Mouse (Mus musculus) kidney, adult 8-10 months (tissue): ENCODE results near the gene Rnf180.

Experiments used
- DNase-seq, 2 experiments: peaks; one replicate each; pipeline ENCODE4 v3.0.0; 2022

The Rnf180 gene

DNA sequence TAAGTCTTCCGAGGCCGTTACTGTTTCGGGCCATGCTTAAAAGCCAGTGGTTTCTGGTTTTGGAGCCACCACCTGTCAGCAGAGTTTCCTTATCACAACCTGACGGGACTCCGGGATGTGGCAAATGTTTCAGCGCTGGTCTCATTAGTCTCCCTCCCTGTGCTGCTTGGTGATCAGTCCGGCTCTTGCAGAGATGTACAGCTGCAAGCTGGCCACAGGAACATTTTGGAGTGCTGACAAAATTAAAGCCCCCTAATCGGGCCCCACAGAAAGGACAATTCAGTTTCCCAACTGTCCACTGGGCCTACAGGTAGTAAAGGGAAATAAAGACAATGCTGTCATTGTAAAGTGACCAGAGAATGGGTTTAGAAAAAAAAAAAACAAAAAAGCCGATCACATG lies 44.4 kb downstream of the Rnf180 start:
- DNase-seq: no peak

- no peak for DNase-seq
Measured at GRCm38 (mm10) chr13:105249599-105249998, 45.0 kb downstream of the Rnf180 start.

DNA sequence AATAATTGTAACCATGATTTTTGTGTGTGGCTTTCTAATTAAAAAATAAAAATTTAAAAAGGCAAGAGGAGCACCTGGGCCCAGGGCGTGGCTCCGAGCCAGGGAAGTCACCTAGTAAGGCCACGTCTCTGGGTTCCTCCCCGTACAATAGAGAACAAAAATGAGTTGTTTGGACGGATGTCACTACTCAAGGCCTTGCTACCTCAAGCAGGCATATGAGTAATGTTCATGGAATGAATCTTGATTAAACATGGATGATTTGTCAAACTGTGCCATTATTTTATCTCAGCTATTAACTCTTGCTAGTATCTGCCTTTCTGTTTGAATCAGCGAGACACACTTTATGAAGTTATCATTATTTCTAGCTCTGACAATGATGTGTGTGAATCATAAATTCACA lies 46.9 kb downstream of the Rnf180 start:
- no peak for DNase-seq

- DNase-seq: no peak
Measured at GRCm38 (mm10) chr13:105240810-105241209, 53.8 kb downstream of the Rnf180 start.

GRCm38 (mm10) chr13:105227126-105227525 lies 67.5 kb downstream of the Rnf180 start:
- DNase-seq: no peak

DNA sequence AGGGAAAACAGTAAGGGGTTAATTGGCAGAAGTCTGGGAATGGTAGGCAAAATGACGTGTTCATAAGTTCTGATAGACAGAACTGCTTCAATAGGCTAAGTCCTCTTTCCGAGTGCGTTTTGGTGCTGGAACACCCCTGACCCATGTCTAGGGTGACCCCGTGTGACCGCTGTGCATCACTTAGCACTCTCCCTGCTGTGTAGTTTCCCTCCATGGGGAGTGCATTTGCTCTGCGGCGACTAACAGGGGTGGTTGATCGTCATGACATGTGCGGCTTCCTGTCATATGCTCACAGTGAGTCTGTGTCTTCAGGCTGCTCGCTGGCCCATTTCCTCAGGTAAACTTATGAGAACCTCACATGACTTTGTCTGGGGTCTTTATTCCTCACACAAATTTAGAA lies 70.6 kb downstream of the Rnf180 start:
- DNase-seq: no peak

DNA sequence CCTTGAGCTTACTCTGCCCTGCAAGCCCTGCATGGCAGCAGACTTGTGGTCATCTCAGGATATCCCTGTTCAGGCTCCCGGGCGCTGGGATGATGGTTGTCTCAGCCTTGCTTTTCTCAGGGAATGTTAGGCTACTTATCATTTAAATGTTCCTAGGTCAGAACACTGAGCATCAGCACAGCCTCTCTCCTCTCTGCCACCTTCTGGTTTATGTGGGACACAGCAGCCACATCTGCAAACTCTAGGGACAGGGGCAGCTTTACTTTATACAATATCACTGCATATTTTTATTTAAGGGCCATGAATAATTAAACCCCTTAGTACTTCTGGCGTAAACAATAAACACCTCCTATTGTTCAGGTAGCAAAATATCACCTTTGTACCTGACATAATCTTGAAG lies 71.5 kb downstream of the Rnf180 start:
- DNase-seq: peak in 1 of 2 experiments; percentile 6

- DNase-seq: no peak
Measured at GRCm38 (mm10) chr13:105222016-105222725, 72.4 kb downstream of the Rnf180 start.

- no peak for DNase-seq
Measured at GRCm38 (mm10) chr13:105210746-105211145, 83.9 kb downstream of the Rnf180 start.

DNA sequence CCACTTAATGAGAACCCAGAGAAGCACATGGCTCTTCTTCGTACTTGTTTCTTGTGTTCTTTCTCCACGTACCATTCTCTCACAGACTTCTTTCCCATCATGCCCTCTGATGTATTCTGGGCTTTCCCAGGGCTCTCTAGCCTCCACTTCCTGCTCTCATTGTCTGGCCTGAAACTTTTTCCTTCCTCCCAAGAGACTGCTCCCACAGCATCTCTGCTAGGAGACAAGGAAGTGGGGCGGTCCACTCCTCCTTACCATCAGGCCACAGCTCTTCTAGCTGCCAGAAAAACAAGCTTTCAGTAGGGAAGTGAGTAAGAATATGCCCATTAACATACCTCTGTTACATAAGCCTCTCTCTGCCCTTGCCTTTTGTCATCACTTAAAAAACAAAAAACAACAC lies 90.8 kb downstream of the Rnf180 start:
- no peak for DNase-seq

- no peak for DNase-seq
Measured at GRCm38 (mm10) chr13:105198658-105199057, 96.0 kb downstream of the Rnf180 start.

- DNase-seq: no peak
Measured at GRCm38 (mm10) chr13:105198028-105198427, 96.6 kb downstream of the Rnf180 start.

GRCm38 (mm10) chr13:105193583-105193982 lies 101.0 kb downstream of the Rnf180 start:
- no peak for DNase-seq

DNA sequence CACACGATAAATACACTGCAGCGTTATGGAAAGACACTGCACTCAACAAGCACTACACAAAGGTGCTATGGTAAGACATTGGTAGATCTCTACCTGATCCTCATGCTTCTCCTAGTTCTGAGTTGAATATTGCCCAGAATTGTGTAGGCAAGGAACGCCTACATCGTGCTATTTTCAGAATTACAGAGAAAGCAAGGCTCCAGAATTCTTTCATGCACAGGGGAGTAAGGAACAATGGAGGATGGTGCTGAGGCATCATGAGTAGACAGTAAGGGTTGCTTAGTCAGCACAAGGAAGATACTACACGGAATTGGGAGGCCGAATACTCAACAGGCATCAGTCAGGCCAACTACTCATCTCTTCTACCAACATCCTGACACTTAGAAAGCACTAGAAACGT lies 105.9 kb downstream of the Rnf180 start:
- no peak for DNase-seq

GRCm38 (mm10) chr13:105180781-105181180 lies 113.8 kb downstream of the Rnf180 start:
- no peak for DNase-seq

- no peak for DNase-seq
Measured at GRCm38 (mm10) chr13:105165441-105165840, 129.2 kb downstream of the Rnf180 start.

DNA sequence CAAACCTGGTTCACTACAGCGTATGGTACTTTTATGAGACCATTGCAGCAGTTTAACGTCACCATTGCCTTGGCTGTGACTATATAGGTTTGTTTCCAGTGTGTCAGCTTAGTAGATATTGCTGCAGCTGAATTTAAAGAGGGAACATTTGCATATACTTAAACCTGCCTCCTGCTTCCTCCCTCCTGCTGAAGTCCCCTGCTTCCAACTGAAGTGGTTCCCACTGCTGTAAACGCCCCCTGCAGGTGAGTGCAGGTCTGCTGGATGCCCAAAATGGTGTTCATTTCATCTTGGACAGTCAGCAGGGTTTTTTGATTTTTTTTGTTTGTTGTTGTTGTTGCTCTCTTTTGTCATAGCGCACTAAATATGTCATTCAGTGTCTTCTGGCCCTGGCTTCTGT lies 140.7 kb downstream of the Rnf180 start:
- DNase-seq: no peak

DNA sequence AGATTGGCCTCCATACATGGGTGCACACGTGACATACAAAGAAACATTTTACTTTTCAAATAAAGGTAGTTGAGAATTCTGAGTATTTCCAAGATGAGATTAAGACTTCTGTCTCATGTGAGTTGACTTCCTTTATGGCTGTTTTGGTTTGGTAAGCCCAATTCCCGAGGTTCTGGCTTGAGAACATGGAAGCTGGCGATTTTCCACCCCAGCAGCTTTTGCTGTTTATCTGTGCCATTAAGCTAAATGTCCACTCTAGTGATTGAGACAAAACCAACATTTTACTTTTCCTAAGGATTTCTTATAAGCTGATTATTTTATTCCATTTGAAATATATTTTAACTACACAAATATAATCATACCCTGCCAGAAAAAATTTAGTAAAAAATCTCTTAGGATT lies 144.6 kb downstream of the Rnf180 start:
- DNase-seq: no peak

DNA sequence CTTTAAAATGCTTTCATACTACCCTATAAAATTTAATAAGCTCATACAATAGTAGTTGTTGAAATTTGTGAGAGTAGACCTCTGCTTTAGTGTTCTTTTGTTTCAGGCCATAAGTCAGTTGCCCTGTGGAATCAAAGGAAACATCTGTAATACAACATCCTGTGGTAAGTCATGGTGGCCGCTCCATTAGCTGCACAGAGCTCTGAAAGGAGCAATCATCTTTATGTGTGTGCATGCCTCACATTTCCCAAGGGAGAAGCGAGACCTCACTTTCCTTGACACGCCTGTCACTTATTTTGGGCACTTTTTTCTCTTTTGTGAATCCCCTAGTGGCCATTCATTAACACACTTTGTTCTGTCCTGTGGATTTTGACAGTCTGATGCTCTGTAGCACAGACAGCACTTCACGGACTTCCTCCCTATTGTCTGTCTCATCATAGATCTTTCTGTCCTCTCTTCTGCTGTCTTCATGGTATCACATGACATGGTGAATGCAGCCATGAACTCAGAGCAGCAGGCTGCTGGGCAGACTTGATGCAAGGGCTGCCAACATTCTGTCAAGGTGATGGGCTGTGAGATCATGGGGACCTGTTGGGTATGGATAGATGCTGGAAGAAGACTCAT lies 146.7 kb downstream of the Rnf180 start:
- DNase-seq: no peak

GRCm38 (mm10) chr13:105146827-105147226 lies 147.8 kb downstream of the Rnf180 start:
- no peak for DNase-seq

DNA sequence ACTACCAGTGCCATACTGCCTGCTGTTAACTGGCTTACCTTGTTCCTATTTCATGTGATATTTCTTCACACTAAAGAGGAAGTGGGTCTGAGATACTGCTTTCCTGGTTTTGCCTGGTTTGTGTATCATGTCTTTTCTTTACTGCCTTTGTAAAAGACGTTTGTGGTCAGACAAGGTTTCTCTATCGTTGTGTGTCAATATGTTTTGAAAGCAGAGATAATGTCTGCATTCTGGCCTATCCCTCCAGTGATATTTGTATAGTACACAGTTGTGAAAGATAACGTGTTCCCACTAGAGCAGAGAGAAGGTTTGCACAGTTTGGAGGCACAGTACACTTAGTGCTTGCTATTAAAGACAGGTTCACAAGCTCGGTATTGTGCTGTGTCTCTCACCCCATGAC lies 154.7 kb downstream of the Rnf180 start:
- no peak for DNase-seq

GRCm38 (mm10) chr13:105134397-105134796 lies 160.2 kb downstream of the Rnf180 start:
- no peak for DNase-seq

- no peak for DNase-seq
Measured at GRCm38 (mm10) chr13:105132776-105133175, 161.8 kb downstream of the Rnf180 start.

DNA sequence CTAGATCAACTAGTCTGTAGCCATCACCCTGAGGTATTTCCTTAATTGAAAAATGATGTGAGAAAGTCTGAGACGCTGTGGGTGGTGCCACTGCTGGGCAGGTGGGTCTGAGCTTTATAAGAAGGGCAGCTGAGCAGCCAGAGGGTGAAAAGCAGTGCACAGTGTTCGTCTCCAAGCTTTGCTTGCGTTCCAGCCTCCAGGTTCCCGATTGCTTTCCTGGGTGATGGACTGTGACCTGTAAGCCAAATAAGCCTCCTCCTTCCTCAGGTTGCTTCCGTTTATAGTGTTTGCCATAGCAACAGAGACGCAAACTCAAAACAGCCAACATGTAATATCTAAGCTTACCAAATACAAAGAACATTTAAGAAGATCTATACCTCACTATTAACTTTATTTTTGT lies 162.2 kb downstream of the Rnf180 start:
- no peak for DNase-seq

- no peak for DNase-seq
Measured at GRCm38 (mm10) chr13:105130080-105130479, 164.5 kb downstream of the Rnf180 start.
